Mouse (Mus musculus) layer of hippocampus, adult 18-20 months (tissue): ENCODE measurements around the gene Ripk3. TPM values are rescaled to one million over a fixed set of nuclear protein-coding genes. Genes with fewer than 3 reads are reported as not detected.

Experiments used
- DNase-seq, 2 experiments: peaks; one replicate each; pipeline ENCODE4 v3.0.0; 2022; ENCODE audit warnings: low spot score in 2 of 2
- total RNA-seq, 2 experiments: library from RNA; stranded (reverse); gene quantifications; 2 replicates each; pipeline ENCODE4 v1.2.3; 2021

Ripk3 gene
- total RNA-seq, 2 experiments from 2014 or later = 0.52 to 1.1 TPM

DNA sequence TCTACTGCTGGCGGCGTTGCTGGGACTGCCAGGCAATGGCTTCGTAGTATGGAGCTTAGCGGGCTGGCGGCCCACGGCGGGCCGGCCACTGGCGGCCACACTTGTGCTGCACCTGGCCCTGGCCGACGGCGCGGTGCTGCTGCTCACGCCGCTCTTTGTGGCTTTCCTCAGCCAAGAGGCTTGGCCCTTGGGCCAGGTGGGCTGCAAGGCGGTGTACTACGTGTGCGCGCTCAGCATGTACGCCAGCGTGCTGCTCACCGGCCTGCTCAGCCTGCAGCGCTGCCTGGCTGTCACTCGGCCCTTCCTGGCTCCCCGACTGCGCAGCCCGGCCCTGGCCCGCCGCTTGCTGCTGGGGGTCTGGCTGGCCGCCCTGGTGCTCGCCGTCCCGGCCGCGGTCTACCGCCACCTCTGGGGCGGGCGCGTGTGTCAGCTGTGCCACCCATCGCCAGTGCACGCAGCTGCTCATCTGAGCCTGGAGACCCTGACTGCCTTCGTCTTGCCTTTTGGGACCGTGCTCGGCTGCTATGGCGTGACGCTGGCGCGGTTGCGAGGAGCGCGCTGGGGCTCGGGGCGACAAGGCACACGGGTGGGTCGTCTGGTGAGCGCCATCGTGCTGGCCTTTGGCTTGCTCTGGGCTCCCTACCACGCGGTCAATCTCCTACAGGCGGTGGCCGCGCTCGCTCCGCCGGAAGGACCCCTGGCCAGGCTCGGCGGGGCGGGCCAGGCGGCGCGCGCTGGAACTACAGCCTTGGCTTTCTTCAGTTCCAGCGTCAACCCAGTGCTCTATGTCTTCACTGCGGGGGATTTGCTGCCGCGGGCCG is 26.5 kb downstream of the Ripk3 start:
- DNase-seq = peak in 1 of 2 experiments; percentile 16

DNA sequence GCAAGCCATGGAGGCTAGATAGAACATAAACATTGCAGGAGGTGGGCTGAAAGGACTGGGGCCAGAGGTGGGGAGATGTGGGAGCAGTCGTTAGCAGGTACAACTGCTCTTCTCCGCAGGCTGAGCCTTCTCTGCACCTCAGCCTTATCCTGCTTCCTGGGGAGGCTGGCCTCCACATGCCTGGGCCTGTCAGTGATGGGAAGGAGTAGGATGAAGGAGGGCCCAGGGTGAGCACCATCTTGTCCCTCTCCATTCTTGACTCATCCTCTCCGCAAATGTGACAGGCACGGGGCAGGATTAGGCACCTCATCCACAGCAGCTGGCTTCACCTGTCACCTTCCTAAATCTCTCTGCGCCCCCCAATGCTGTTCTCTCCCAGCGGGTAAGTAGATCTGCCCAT is 27.5 kb downstream of the Ripk3 start, which contains the start of gene Ltb4r2:
Gene Ltb4r2 (plus strand): TSS at position 266 of the 400 bp plus-strand sequence.
- DNase-seq = no peak

DNA sequence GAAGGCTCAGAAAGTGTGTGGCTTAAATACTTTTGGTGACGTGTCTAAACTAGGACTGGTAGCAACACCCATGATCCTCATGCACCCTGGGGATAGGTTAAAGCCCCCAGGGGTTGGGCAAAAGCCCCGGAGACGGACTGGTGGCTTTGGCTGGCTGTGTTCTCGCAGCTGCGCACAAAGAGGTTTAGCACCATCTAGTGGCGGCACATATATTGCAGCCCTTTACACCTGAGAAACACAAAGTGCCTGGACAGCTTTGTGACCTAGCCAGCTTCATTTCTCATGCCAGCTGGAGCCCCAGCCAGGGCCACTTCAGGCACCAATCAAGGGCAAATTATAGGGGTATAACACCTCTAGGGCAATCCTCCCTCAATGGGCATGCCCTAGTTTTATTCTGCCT is 28.5 kb downstream of the Ripk3 start:
- peak; percentile 61 to 90 for DNase-seq

DNA sequence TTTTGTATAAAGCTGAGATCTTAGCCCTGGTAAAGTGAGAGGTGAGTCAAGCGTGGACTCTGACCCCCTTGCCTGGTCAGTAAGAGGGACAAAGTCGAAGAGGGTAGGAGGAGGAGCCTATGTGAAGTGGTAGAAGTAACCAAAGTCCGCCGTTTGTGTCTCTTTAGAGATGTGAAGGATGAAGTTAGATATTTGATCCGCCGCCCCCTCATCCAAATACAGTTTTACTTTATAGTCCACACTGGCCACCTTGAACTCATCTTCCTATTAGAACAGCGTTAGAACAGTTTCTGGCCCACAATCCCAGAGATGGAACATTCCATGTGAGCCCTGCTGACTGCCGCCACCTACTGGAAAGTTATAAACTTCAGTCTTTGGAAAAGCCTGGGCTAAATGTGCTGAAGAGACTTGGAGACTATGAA is 30.3 kb downstream of the Ripk3 start, which contains the start of gene Cideb:
Gene Cideb (minus strand): TSS at position 96 of the 422 bp plus-strand sequence.
- peak in 1 of 2 experiments; percentile 65 for DNase-seq

DNA sequence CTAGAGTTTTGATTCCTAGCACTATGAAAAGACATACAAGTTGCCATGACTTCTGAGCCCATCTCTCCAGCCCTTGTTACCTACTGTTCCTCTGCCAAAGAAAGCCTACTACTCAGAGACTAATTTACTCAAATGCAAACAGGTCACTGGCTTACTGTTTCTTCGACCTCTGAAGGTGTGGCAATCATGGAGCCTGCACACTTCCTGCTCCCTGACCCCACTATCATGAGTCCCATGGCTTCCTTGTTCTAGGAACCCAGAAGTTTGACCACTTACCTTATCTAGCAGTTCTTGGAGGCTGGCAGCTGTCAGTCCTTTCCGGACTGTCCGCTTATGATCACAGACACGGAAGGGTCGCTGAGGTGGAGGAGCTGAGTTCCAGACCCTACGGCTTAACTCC is 31.1 kb downstream of the Ripk3 start:
- DNase-seq = no peak

DNA sequence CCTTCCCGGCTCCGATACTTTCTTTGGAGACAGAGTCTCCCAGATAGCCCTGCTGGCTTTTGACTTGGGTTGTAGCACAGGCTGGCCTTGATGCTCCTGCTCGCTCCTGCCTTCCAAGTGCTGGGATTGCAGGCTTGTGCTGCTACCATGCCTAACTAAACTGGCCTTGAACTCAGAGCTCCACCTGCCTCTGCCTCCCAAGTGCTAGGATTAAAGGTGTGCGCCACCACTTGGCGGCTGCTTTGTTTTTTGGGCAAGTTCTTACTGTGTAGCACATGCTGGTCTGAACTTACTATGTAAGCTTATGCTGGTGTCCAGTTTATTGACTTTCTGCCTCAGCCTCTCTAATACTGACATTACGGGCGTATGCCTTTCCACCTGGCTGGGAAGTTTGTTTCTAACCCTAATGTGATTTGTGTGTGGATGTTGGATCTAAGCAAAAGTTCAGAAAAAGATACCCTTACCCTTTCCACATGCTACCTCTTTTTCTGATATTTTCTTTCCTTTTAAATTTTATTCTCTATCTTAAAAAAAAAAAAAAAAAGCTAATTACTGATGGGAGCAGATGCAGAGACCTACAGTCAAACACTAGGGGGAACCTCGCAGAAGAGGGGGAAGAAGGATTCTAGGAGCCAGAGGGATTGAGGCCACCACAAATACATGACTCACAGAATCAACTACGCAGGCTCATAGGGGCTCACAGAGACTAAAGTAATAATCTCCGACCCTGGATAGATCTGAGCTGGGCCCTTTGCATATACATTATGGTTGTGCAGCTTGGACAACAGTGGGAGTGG is 41.4 kb downstream of the Ripk3 start:
- no peak for DNase-seq

DNA sequence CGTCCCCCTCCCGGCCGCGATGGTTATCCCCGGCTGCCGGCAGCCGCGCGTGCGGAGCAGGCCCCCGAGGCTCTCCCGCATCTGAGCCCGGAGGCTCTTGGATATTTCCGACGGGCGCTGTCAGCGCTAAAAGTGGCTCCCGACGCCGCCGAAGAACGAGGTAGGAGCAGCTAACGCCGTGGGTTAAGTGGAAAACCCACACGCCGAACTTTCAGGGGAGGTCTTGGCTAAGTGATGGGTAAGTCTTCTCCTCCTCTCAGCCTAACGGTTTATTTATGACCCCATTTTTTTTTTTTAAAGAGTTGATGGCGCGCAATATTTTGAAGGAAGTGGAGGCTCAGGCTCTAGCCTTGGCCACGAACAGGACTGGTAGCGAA is 42.8 kb downstream of the Ripk3 start:
- no peak for DNase-seq

DNA sequence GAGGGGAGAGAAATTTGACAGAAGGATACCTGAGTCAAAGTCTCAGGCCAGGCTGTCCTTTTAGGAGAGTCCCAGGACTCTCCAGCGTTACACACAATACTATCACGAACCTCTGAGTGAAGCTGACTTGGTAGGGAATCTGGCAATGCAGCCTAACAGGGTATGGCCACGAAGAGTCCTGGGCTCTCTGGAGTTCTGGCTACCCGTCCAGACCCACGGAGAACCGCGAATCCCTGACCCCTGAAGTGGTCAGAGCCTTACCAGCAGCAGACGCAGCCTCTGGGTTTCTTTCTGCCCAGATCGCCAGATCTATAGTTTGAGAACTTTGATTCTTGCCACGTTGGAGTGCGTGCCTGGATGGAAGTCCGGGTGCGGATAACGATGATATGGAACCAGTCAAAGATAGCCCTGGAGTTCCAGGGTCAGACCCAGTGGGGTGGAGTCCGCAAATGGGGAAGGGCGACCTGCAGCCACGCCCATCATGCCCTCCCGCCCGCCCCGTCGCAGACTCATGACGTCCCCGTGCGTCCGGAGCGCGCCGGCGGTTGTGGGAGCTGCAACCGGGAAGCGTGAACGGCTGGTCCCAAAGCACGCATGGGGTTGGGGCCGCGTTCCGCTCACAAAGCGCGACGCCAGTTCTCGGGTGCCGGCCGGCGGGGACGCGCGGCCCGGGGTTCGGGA is 43.3 kb downstream of the Ripk3 start, which contains the start of the genes Dhrs1 and Nop9:
Gene Dhrs1 (minus strand): TSS at position 511 of the 681 bp plus-strand sequence.
Gene Nop9 (plus strand): TSS at position 514 of the 681 bp plus-strand sequence.
- DNase-seq = peak; percentile 78 to 86

DNA sequence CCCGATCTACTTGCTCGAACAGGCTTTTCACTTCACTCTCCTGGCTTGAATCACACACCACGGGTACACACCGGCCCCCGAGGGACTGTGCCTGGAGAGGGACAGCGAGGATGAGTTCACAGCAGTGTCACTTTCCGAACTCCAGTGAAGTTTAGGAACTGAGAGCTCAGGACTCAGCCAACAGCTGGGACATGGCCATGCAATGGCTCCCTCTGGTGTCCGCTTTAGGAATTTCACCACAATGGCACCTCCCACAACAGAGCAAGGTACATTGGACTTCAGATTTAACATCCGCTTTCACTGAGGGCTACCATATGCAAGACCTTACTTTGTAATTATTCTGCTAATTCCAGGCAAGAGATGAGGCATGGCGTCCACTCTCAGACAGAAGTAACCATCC is 45.0 kb downstream of the Ripk3 start:
- DNase-seq = peak; percentile 58 to 92

DNA sequence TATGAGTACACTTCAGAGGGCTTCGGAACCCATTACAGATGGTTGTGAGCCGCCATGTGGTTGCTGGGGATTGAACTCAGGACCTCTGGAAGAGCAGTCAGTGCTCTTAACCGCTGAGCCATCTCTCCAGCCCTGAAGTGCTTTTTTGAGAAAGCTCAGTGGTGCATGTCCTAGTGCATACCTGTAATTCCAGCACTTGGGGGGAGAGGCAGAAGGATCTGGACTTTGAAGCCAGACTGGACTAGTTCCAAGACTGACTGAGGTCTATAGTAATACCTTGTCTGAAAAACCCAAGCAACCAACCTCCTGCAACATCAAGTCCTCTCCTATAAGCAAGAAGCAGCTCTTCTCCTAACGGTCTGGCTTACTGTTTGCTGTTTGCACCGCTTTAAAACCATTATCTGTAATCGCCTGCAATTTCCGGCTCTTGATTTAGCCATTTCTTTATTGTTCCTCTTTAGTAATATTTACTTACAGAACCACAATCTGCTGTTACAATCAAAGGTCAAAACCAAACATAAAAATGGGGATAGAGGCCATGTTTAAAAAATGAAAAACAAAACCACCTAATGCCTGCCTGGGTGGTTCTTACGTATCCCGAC is 51.5 kb downstream of the Ripk3 start:
- no peak for DNase-seq

DNA sequence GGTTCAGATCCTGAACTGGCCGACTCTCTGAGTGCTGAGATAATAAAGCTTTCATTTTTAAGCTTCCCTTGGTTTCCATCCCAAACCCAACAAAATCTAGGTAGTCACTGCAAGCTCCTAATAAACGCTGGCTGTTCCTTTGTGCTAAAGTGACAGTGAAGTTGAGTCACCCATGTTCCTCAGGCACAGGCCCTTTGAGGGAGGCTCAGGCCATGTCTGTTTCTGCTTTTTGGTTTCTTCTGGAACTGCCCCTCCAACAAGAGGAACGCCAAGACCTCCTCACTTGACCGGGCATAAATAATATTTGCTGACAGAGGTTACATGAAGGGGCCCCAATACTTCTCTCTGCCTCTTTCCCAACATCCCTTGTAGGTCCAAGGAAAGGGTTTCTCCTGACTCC is 52.9 kb downstream of the Ripk3 start:
- DNase-seq = no peak

DNA sequence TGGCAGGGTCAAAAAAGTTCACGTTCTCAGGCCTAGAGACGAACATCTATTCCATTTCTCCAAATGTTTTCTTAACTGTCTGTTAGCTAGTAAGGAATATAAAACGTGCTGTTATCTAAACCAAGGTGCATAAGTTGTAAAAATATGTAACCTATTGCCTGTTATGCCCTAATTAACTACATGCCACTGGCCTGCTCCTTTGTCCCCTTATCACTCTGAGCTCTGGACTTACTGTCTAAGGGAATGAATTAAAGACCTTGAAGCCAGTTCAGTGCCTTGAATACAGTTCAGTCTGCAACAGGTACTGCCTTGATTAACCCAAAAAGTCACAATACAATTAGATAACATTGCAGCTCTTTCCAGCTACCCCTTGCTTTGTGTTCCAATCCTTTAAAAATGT is 53.3 kb downstream of the Ripk3 start:
- DNase-seq = no peak

Other genes starting within 250 kb of the Ripk3 start
- gene Pck2, start 248.6 kb downstream of the Ripk3 start, total RNA-seq = 10 to 100 TPM; 50.9 to 54.2 TPM
- gene Dcaf11, start 228.9 kb downstream of the Ripk3 start, total RNA-seq = 10 to 100 TPM; 72.2 to 83.8 TPM
- gene A730061H03Rik, start 228.5 kb downstream of the Ripk3 start, total RNA-seq = 1 to 10 TPM in 1 of 2 experiments, under 1 TPM in 1; 0.79 to 1.6 TPM
- not detected for gene Fitm1, start 213.2 kb downstream of the Ripk3 start, total RNA-seq
- gene Psme1, start 210.7 kb downstream of the Ripk3 start, total RNA-seq = 10 to 100 TPM; 54.0 to 56.6 TPM
- 10 to 100 TPM; 43.3 to 49.5 TPM for gene Emc9, start 203.6 kb downstream of the Ripk3 start, total RNA-seq
- gene Psme2, start 197.8 kb downstream of the Ripk3 start, total RNA-seq = 10 to 100 TPM; 53.7 to 57.4 TPM
- 10 to 100 TPM; 38.0 to 43.0 TPM for gene Rnf31, start 197.2 kb downstream of the Ripk3 start, total RNA-seq
- gene Irf9, start 185.3 kb downstream of the Ripk3 start, total RNA-seq = 10 to 100 TPM; 10.9 to 13.3 TPM
- 1 to 10 TPM; 1.4 to 1.8 TPM for gene Rec8, start 170.8 kb downstream of the Ripk3 start, total RNA-seq
- gene Ipo4, start 152.9 kb downstream of the Ripk3 start, total RNA-seq = 100 to 1,000 TPM; 119 to 128 TPM
- gene Gm49378, start 151.0 kb downstream of the Ripk3 start, total RNA-seq = 1 to 10 TPM; 2.7 to 3.8 TPM
- 10 to 100 TPM; 39.6 to 40.8 TPM for gene Tm9sf1, start 145.1 kb downstream of the Ripk3 start, total RNA-seq
- gene Tssk4, start 138.7 kb downstream of the Ripk3 start, total RNA-seq = 1 to 10 TPM in 1 of 2 experiments, under 1 TPM in 1; 0.79 to 1.2 TPM
- 10 to 100 TPM; 45.5 to 52.3 TPM for gene Mdp1, start 128.4 kb downstream of the Ripk3 start, total RNA-seq
- 10 to 100 TPM; 23.3 to 26.4 TPM for gene Gmpr2, start 116.9 kb downstream of the Ripk3 start, total RNA-seq
- 100 to 1,000 TPM; 294 to 304 TPM for gene Nedd8, start 116.7 kb downstream of the Ripk3 start, total RNA-seq
- gene Tinf2, start 107.0 kb downstream of the Ripk3 start, total RNA-seq = 10 to 100 TPM; 12.3 to 15.2 TPM
- gene Tgm1, start 74.9 kb downstream of the Ripk3 start, total RNA-seq = not detected
- 10 to 100 TPM; 43.7 to 45.7 TPM for gene Rabggta, start 66.6 kb downstream of the Ripk3 start, total RNA-seq
- gene Dhrs1, start 43.2 kb downstream of the Ripk3 start, total RNA-seq = 10 to 100 TPM; 83.2 to 98.7 TPM
- gene Nop9, start 43.2 kb downstream of the Ripk3 start, total RNA-seq = 10 to 100 TPM; 11.7 to 14.5 TPM
- 1 to 10 TPM; 1.7 to 2.2 TPM for gene Cideb, start 30.4 kb downstream of the Ripk3 start, total RNA-seq
- gene Ltb4r2, start 27.4 kb downstream of the Ripk3 start, total RNA-seq = under 1 TPM; 0.12 to 0.13 TPM
- gene Ltb4r1, start 22.9 kb downstream of the Ripk3 start, total RNA-seq = under 1 TPM in 1 of 2 experiments, not detected in 1; 0.45 TPM
- 1 to 10 TPM; 3.1 to 4.4 TPM for gene Adcy4, start 4.8 kb downstream of the Ripk3 start, total RNA-seq
- gene Nfatc4, start 34.3 kb upstream of the Ripk3 start, total RNA-seq = 1 to 10 TPM; 1.4 to 2.3 TPM
- 1 to 10 TPM; 7.0 to 8.0 TPM for gene Nynrin, start 65.1 kb upstream of the Ripk3 start, total RNA-seq
- under 1 TPM; 0.15 to 0.64 TPM for gene Cbln3, start 95.5 kb upstream of the Ripk3 start, total RNA-seq
- gene Khnyn, start 96.1 kb upstream of the Ripk3 start, total RNA-seq = 10 to 100 TPM; 11.4 to 12.2 TPM
- 10 to 100 TPM; 71.8 to 74.1 TPM for gene Sdr39u1, start 111.4 kb upstream of the Ripk3 start, total RNA-seq
- gene Cma1, start 155.8 kb upstream of the Ripk3 start, total RNA-seq = not detected
- gene Cma2, start 162.1 kb upstream of the Ripk3 start, total RNA-seq = not detected
- gene Mcpt1, start 229.1 kb upstream of the Ripk3 start, total RNA-seq = not detected
- not detected for gene Mcpt9, start 241.6 kb upstream of the Ripk3 start, total RNA-seq